Mouse (Mus musculus): ENCODE measurements around the gene Hmx2.

The Hmx2 gene

DNA sequence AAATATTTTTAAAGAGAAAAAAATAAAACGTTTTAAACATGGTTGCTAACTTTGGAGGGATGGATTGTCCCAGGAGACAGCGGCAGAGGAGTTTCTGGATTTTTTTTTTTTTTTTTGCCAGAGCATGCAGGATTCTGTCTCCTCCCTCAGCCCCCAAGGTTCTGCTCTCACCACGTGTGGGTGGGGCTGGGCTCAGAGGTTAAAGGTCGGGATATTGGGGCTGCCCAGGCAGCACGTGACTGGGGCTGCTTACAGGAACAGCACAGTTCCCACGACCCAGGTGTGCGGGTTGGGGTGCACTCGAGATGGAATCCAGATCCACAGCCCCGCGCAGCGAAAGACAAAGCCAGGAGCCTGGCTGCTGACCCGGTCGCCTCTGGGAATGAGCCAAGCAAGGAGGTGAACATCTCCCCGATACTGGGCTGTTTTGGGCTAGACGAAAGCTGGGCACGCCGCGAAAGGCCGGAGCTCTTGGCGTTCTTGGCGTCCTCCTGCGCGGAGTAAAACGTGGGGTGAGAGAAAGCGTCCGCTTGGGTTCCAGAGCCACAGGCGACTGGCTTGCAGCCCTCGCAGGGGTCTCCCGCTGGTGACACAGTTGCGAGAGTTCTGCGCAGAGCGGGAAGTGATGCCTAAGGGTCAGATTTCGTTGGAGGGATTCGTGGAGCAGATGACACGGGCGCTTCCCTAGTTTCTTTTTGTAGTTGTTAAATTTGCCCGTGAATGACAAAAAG lies 8.1 kb downstream of the Hmx2 start:
- no peak for DNase-seq (ENCODE audit: low spot score)

DNA sequence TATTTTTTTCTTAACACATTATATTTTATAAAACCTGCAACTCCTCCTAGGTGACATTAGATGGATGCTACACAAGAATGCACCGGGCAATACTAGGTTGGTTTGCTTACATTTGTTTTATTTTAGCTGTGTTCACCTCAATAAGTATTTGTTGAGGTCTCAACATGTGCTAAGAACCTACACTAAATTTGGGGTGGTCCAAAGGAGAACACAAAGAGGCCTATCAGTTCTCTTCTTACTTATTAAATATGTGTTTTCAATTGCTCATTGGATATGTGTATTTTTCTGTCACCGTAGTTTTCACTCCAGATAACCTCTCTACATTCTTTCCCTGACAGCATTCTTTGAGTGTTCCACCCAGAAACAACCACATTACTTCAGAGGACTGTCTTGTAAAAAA lies 9.2 kb downstream of the Hmx2 start:
- DNase-seq (ENCODE audit: low spot score), result no peak

DNA sequence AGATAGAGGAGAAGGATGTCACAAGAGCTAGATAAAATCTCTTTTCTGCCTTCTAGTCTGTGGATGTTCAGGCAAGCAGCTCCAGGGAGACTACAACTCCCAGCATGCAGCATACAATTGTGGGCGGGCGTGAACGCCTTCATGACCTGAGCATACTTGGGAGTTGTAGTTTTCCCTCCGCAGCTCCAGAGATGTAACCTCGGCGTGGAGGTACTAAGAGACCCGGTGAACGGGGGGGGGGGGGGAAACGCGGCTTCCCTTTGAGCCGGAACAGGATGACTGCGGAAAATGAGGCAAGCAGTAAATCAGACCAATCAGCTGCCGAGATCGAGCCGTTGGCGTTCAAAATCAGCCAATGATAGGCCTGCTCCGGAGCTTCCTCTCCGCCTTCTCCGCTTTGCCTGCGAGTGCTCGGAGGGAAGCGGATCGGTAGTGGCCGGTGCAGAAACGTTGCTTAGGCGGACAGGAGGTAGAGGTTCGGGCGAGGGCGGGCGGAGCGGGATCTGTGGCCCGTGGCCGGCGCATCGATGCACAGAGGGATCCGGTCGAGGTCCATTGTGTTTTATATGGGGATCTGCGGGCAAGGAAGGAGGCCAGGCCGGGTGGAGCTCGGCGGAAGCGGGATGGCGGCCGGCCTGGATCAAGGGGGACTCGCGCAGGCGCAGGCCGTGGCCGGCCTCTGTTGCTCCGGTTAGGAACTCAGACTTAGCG lies 11.6 kb downstream of the Hmx2 start, which contains the start of gene Bub3:
TSS of gene Bub3 (plus strand) at position 237 of the 711 bp plus-strand sequence.
- DNase-seq (ENCODE audit: low spot score), result peak; percentile 96

DNA sequence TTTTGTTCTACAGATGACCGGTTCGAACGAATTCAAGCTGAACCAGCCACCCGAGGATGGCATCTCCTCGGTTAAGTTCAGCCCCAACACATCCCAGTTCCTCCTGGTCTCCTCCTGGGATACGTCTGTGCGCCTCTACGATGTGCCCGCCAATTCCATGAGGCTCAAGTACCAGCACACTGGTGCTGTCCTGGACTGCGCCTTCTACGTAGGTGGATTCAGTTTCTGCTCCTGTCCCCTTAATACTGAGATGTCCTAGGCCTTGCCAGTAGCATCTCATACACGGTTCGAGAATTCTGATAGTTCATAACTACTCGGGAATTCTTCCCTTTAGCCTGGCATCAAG lies 12.1 kb downstream of the Hmx2 start:
- DNase-seq (ENCODE audit: low spot score), result no peak

DNA sequence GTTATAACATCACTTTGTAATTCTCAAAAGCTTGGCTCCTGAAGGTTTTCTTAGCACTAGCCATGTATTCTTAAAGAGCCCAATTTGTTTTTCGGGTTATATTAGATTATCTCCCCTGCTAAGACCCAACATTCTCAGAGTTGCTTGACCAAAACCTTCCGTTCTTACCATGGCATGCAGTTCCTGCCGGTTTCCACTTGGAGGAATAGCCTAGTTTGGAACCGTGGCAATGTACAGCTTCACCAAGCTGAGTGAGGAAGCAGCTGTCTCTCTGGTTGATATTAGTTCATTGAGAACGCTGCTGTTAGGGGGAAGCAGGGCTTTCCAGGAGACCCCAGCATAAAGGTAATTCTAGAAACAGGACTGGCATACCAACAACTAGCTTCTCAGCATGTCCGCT lies 26.7 kb downstream of the Hmx2 start:
- DNase-seq (ENCODE audit: low spot score), result no peak

DNA sequence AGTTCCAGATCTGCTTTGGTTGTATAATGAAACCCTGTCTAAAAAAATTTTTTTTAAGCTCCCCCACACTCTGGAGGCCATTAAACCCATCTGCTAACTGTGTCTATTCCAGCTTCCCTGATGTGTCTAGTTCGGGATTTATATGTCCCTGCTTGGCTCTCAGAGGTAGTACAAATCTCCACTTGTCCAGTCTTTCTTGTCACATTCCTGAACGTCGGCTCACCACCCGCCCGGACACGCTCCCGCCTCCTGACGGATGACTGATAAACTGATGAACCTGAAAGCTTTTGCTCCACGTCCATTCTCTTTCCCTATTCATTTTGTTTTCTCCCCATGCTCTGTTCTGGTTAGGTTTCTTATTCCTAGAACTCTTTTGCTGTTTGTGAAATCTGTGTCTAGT lies 33.6 kb downstream of the Hmx2 start:
- DNase-seq (ENCODE audit: low spot score), result no peak

DNA sequence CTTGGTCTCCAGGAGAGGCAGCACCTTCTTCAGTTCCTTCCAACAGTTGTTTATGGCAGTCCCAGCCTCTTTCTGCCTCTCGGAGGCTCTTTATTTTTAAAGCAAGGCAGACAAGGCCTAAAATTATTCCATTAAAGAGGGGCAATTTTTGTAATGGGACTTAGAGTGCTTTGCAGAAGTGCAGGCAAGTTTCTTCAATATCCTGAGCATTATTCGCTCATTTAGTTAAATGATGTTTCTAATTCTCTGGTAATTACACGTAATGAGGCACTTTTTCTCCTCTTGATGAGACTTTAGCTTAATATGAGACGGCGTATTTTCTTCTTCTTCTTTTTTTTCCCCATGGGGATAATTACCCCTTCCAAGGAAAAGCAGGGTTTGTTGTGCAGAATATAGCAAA lies 37.0 kb downstream of the Hmx2 start:
- peak; percentile 17 for DNase-seq (ENCODE audit: low spot score)

DNA sequence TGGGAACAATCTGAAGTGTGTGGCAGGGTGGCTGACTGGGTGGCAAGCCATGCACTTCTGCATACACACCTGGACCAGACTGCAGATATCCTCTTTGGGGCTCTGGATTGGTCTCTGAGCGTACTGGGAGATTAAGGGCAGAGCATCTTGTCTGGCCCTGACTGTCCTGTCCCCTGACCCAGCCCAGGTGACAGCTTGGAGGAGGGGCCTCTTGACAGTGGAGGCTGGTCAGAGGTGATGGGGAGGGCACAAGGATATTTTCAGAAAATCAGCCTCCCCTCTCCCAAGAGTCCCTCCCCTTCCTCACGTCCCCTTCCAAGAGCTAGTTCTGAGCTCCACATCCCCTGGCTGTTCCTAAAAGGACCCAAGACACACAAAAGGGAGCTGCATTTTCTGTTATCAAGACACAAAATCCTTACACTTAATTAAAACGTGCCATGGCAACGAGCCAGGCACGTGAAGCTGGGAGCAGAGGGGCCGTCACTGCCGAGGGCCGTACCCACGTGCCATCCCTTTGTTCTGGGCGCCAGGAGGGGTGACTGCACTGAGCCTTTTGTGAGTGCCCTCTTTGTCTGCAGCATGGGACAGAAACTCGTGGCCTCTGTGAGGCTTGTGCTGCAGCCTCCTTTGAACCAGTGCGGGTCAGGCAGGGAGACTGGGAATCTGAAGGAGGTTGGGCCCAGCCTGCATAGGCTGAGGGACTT lies 49.4 kb downstream of the Hmx2 start:
- DNase-seq (ENCODE audit: low spot score), result no peak

DNA sequence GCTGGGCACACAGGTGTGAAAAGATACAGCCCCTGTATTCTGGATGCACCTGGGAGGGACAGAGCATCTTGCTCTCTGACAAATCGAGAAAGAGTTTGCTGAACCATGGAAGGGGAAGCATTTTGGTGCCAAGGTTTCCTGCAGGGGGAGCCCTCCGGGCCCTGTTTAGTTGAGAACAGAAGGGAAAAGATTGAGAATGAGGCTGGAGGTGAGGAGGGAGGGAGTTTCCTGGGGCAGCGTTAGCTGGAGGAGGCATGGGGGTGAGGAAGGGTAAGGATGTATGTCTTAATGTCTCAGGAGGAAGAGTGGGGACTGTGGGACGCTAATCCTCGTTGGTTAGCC lies 49.9 kb downstream of the Hmx2 start:
- DNase-seq (ENCODE audit: low spot score), result peak; percentile 53

DNA sequence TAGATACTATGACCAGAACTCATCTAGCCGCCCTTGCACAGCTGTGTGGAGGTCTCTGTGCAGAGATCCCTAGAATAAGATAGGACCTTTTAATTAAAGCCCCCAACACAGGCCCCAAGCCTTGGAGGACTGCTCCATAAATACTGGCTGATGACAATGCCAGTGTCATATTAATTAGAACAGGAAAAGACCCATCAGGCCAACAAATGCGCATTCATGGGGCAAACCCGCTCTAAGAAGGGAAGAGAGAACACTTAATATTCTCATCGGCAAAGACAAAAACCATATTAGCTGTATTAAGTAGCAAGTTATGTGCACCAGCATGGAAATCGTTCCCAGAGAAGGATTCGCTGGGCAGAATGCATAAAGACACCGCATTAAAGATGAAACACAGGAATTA lies 53.5 kb downstream of the Hmx2 start:
- DNase-seq (ENCODE audit: low spot score), result no peak

DNA sequence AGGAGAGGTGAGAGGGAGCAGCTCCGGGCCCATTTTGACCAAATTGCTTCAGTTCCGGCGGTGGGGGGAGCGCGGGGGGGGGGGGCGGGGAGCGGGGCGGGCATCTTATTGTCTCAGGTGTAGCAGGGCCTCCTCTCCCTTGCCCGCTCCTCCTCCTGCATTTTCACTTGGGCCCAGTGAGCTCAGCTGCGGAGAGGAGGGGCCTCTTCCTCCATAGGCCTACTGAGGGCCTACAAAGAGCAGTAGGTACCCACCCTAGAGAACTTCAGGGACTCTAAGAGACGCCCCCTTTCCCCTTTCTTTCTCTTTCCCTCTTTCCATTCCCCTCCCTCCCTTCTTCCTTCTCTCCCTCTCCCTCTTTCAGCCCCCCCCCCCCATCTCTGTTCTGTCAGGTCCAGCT lies 54.6 kb downstream of the Hmx2 start:
- peak; percentile 16 for DNase-seq (ENCODE audit: low spot score)

DNA sequence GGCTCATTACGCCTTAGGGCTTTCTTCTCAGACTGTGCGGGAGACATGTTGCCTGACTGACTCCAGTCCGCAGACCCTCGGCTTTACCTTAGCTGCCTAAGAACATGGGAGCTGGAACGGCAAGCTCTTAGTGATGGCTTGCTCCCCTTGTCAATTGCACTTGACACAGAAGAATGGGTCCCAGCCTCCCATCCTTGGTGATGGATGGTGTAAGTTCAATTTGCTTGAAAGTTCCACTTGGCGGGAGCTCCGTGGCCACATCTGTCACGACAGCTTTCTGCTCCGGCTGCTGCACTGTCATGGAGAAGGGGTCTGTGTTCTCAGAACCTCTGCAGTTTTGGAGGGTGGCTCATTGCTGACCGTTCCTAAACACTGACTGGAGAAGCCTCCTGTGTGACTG lies 56.4 kb downstream of the Hmx2 start:
- DNase-seq (ENCODE audit: low spot score), result no peak

DNA sequence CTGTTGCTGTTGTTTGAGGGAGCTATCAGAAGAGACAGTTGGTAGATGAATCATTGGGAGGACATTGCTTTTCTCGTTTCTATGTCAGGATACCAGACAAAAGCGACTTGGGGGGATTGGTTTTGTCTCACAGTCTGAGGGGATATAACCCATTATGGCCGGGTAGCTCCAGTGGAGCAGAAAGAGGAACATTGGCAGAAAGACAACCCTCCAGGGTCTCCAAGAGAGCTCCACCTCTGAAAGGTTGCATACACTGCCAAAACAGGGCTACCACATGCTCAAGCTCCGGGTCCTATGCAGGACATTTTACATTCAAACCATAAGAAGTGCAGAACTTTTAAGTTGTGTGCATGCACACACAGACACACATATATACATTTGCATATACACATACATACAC lies 56.9 kb downstream of the Hmx2 start:
- no peak for DNase-seq (ENCODE audit: low spot score)

Measured in MN1 (cell line).